Mouse (Mus musculus) intestine, embryonic 14.5 days (tissue): ENCODE data around the gene Emc9. TPM values are rescaled to one million over a fixed set of nuclear protein-coding genes. Genes with fewer than 3 reads are reported as not detected.

Source experiments
- ATAC-seq: fragments of 200-750 bp; cut with Nextera tagmentation; replicated peaks from 2 replicates; pipeline ENCODE4 v1.8.0; 2017; ENCODE audit warnings: low read depth, moderate number of reproducible peaks, moderate TSS enrichment, moderate library complexity; ENCODE audit not compliant: low FRiP score, low TSS enrichment
- DNase-seq: peaks from one replicate; pipeline ENCODE4 v3.0.0-alpha.2; 2018; ENCODE audit warnings: low spot score
- H3K27ac ChIP-seq: fragments of 300-500 bp; sonication (generic); 2 replicates; pipeline ENCODE4 v1.5.1; 2014; ENCODE audit warnings: low read depth, mild to moderate bottlenecking, control low read depth
- H3K27me3 ChIP-seq: fragments of 300-500 bp; sonication (generic); replicated peaks from 2 replicates; pipeline ENCODE4 v1.6.1; 2014; ENCODE audit warnings: low read length, control low read depth; ENCODE audit not compliant: control insufficient read depth, insufficient read depth
- H3K36me3 ChIP-seq: fragments of 300-500 bp; sonication (generic); 2 replicates; pipeline ENCODE4 v1.6.1; 2014; ENCODE audit warnings: low read length, control low read depth; ENCODE audit not compliant: control insufficient read depth, insufficient read depth
- H3K4me1 ChIP-seq: fragments of 300-500 bp; sonication (generic); replicated peaks from 2 replicates; pipeline ENCODE4 v1.6.1; 2014; ENCODE audit warnings: low read length, control low read depth, mixed read lengths; ENCODE audit not compliant: control insufficient read depth, insufficient read depth
- H3K4me2 ChIP-seq: fragments of 300-500 bp; sonication (generic); 2 replicates; pipeline ENCODE4 v1.6.1; 2014; ENCODE audit warnings: low read length
- H3K4me3 ChIP-seq: fragments of 300-500 bp; sonication (generic); 2 replicates; pipeline ENCODE4 v1.5.1; 2014; ENCODE audit warnings: low read depth, low read length, control low read depth, mixed read lengths
- H3K9ac ChIP-seq: fragments of 300-500 bp; sonication (generic); 2 replicates; pipeline ENCODE4 v1.6.1; 2014; ENCODE audit warnings: mild to moderate bottlenecking, low read length
- H3K9me3 ChIP-seq: fragments of 300-500 bp; sonication (generic); 2 replicates; pipeline ENCODE4 v1.6.1; 2016; ENCODE audit warnings: low read length, control low read depth; ENCODE audit not compliant: control insufficient read depth
- WGBS: fragments of 180-500 bp; shearing (Covaris S2); extraction: QIAGEN DNeasy Blood & Tissue Kit; methylation state at CpG from one replicate; pipeline ENCODE4 v1.1.7; 2014; 5-methylcytosine and 5-hydroxymethylcytosine counted together
- polyA plus RNA-seq: library from polyadenylated mRNA; unstranded; fragments of >200 nt; fragmentation: Nextera tagmentation; extraction: Ambion mirVana; gene quantifications from 2 replicates; pipeline ENCODE4 v1.2.1, GENCODE M21; 2014

Emc9 gene
- polyA plus RNA-seq, 1 experiment from 2014 or later, result 7.0 TPM

DNA sequence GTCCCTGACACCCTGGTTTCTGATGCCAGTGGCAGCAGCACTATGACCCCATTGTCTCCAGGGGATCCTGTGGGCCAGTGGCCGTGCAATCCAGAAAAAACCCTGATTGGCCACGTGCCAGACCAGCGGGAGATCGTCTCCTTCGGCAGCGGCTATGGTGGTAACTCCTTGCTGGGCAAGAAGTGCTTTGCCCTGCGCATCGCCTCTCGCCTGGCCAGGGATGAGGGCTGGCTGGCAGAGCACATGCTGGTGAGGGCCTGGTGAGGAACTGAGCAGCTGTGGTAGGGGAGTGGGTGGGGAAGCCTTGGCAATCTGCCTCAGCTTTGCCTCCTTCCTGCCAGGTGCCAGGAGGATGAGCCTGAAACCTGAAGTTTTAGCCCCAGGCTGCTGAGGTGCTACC is 40.8 kb downstream of the Emc9 start:
- no peaks in the 10 kb centered on the region for H3K27me3 ChIP-seq
- no peak overlapping the region for H3K4me3 ChIP-seq
- no peak for ATAC-seq
- H3K9ac ChIP-seq, result no peak overlapping the region
- H3K36me3 ChIP-seq, result peaks cover 66% of the 10 kb centered on the region
- H3K4me2 ChIP-seq, result no peak overlapping the region
- H3K9me3 ChIP-seq, result no peaks in the 10 kb centered on the region
- H3K27ac ChIP-seq, result no peak overlapping the region
- no peak for DNase-seq
- H3K4me1 ChIP-seq, result peaks cover 8% of the 10 kb centered on the region
- 80% methylated on average over 9 of the region's 9 CpGs for WGBS

- 96% methylated on average over 12 of the region's 12 CpGs for WGBS
- no peak overlapping the region for H3K4me2 ChIP-seq
- H3K9me3 ChIP-seq, result no peaks in the 10 kb centered on the region
Observed at GRCm38 (mm10) chr14:55542268-55542667, 42.8 kb downstream of the Emc9 start.

GRCm38 (mm10) chr14:55540787-55541321 is 44.2 kb downstream of the Emc9 start:
- Histone ChIP-seq H3K4me2 (peak overlapping the region; percentile 78), H3K4me1 (peaks cover 8% of the 10 kb centered on the region), H3K36me3 (peaks cover 31% of the 10 kb centered on the region), H3K27ac (peak overlapping the region; percentile 94), H3K27me3 (no peaks in the 10 kb centered on the region), H3K4me3 (peak overlapping the region; percentile 55), H3K9me3 (no peaks in the 10 kb centered on the region), H3K9ac (peak overlapping the region; percentile 63)
- 3% methylated on average over 10 of the region's 10 CpGs for WGBS
- ATAC-seq (peak; percentile 56), DNase-seq (peak; percentile 92)

More at GRCm38 (mm10) chr14:55542268-55542667, 42.8 kb downstream of the Emc9 start:
- Histone ChIP-seq H3K27me3 (no peaks in the 10 kb centered on the region), H3K4me1 (peaks cover 8% of the 10 kb centered on the region), H3K36me3 (peaks cover 46% of the 10 kb centered on the region), H3K27ac (no peak overlapping the region), H3K4me3 (no peak overlapping the region), H3K9ac (no peak overlapping the region)
- ATAC-seq, result no peak
- no peak for DNase-seq

DNA sequence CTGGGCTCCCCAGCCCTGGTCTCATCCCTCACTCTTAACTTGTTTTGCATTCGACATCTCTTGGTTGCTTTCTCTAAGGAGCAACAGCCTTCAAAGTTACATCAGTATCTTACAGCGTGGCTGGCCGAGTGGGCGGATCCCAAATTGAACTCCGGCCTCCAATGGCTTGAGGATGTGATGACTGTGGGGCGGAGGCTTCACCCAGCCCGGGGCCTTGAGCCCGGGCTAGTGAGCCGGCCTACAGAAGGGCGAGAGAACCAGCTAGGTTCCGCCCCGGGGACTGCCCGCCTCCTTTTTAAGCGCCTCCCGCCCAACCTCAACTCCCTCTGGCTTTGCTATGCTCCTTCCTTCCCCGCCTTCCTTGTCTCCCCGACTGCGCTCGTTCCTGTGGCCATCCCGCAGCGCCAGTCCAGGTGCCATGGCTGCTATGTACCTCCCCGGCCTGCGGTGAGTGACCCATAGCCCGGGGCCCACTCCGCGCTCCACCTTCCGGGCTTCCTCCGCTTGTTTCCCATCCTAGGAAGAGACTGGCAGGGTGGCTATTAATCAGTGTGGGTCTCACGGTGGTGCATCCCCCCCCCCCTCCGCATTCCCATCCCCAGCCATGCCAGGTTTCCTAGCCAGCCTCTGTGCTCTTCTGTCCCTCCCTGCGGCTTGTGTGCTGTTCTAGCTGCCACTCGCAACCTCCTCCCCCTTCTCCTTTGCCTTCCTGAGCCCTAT is 44.9 kb downstream of the Emc9 start, which contains the start of gene Pck2:
Pck2 (plus strand) TSS at position 200 of the 720 bp plus-strand sequence.
- H3K27me3 ChIP-seq, result no peaks in the 10 kb centered on the region
- H3K9ac ChIP-seq, result peak within 1 kb of the TSS; percentile 63
- H3K4me1 ChIP-seq, result peaks cover 8% of the 10 kb centered on the region
- H3K36me3 ChIP-seq, result peaks cover 25% of the 10 kb centered on the region
- H3K9me3 ChIP-seq, result no peaks in the 10 kb centered on the region
- H3K27ac ChIP-seq, result peak within 1 kb of the TSS; percentile 94
- peak within 1 kb of the TSS; percentile 78 for H3K4me2 ChIP-seq
- peak within 1 kb of the TSS; percentile 55 for H3K4me3 ChIP-seq
- WGBS, result under 1% methylated on average over 32 of the region's 32 CpGs
- DNase-seq, result peak; percentile 86
- peak; percentile 94 for ATAC-seq

GRCm38 (mm10) chr14:55536116-55536745 is 48.9 kb downstream of the Emc9 start:
- no peaks in the 10 kb centered on the region for H3K36me3 ChIP-seq
- DNase-seq (peak; percentile 63), ATAC-seq (no peak)
- H3K27ac ChIP-seq, result no peak overlapping the region
- H3K27me3 ChIP-seq, result no peaks in the 10 kb centered on the region
- H3K4me1 ChIP-seq, result peaks cover 3% of the 10 kb centered on the region
- H3K9me3 ChIP-seq, result no peaks in the 10 kb centered on the region
- no peak overlapping the region for H3K9ac ChIP-seq
- WGBS, result 49% methylated on average over 6 of the region's 6 CpGs
- H3K4me3 ChIP-seq, result no peak overlapping the region
- no peak overlapping the region for H3K4me2 ChIP-seq

Other genes with a start within 250 kb of the Emc9 start
- gene Dhrs4, start 106.5 kb downstream of the Emc9 start, polyA plus RNA-seq, result 61.0 and 72.1 TPM in 2 replicates
- gene Carmil3, start 94.7 kb downstream of the Emc9 start, polyA plus RNA-seq, result 2.5 and 3.3 TPM in 2 replicates
- 0.37 and 0.48 TPM in 2 replicates for gene Cpne6, start 74.9 kb downstream of the Emc9 start, polyA plus RNA-seq
- not detected in 2 replicates for gene Nrl, start 60.3 kb downstream of the Emc9 start, polyA plus RNA-seq
- 42.8 and 47.4 TPM in 2 replicates for gene Pck2, start 45.0 kb downstream of the Emc9 start, polyA plus RNA-seq
- gene Dcaf11, start 25.3 kb downstream of the Emc9 start, polyA plus RNA-seq, result 70.9 and 71.5 TPM in 2 replicates
- gene A730061H03Rik, start 24.9 kb downstream of the Emc9 start, polyA plus RNA-seq, result 0.64 and 0.81 TPM in 2 replicates
- 0.19 and 0.43 TPM in 2 replicates for gene Fitm1, start 9.7 kb downstream of the Emc9 start, polyA plus RNA-seq
- gene Psme1, start 7.2 kb downstream of the Emc9 start, polyA plus RNA-seq, result 200 TPM in 2 replicates
- 331 and 332 TPM in 2 replicates for gene Psme2, start 5.8 kb upstream of the Emc9 start, polyA plus RNA-seq
- 15.9 and 20.1 TPM in 2 replicates for gene Rnf31, start 6.4 kb upstream of the Emc9 start, polyA plus RNA-seq
- gene Irf9, start 18.3 kb upstream of the Emc9 start, polyA plus RNA-seq, result 8.9 and 9.1 TPM in 2 replicates
- gene Rec8, start 32.7 kb upstream of the Emc9 start, polyA plus RNA-seq, result 6.2 and 8.1 TPM in 2 replicates
- 93.6 and 95.7 TPM in 2 replicates for gene Ipo4, start 50.7 kb upstream of the Emc9 start, polyA plus RNA-seq
- gene Gm49378, start 52.6 kb upstream of the Emc9 start, polyA plus RNA-seq, result 1.6 and 1.9 TPM in 2 replicates
- 112 and 114 TPM in 2 replicates for gene Tm9sf1, start 58.5 kb upstream of the Emc9 start, polyA plus RNA-seq
- 1.7 and 1.9 TPM in 2 replicates for gene Tssk4, start 64.9 kb upstream of the Emc9 start, polyA plus RNA-seq
- gene Mdp1, start 75.2 kb upstream of the Emc9 start, polyA plus RNA-seq, result 53.8 and 58.9 TPM in 2 replicates
- 53.5 and 62.5 TPM in 2 replicates for gene Gmpr2, start 86.6 kb upstream of the Emc9 start, polyA plus RNA-seq
- 547 and 563 TPM in 2 replicates for gene Nedd8, start 86.8 kb upstream of the Emc9 start, polyA plus RNA-seq
- gene Tinf2, start 96.5 kb upstream of the Emc9 start, polyA plus RNA-seq, result 46.4 and 49.1 TPM in 2 replicates
- gene Tgm1, start 128.6 kb upstream of the Emc9 start, polyA plus RNA-seq, result 1.3 and 1.6 TPM in 2 replicates
- 29.7 and 32.7 TPM in 2 replicates for gene Rabggta, start 137.0 kb upstream of the Emc9 start, polyA plus RNA-seq
- 81.9 and 84.3 TPM in 2 replicates for gene Dhrs1, start 160.4 kb upstream of the Emc9 start, polyA plus RNA-seq
- gene Nop9, start 160.4 kb upstream of the Emc9 start, polyA plus RNA-seq, result 42.8 and 45.0 TPM in 2 replicates
- gene Cideb, start 173.2 kb upstream of the Emc9 start, polyA plus RNA-seq, result 5.4 and 8.1 TPM in 2 replicates
- gene Ltb4r2, start 176.1 kb upstream of the Emc9 start, polyA plus RNA-seq, result 0.08 and 0.65 TPM in 2 replicates
- 0.30 and 0.38 TPM in 2 replicates for gene Ltb4r1, start 180.7 kb upstream of the Emc9 start, polyA plus RNA-seq
- 5.8 and 7.2 TPM in 2 replicates for gene Adcy4, start 198.8 kb upstream of the Emc9 start, polyA plus RNA-seq
- 48.5 and 51.7 TPM in 2 replicates for gene Ripk3, start 203.6 kb upstream of the Emc9 start, polyA plus RNA-seq
- gene Nfatc4, start 237.8 kb upstream of the Emc9 start, polyA plus RNA-seq, result 34.3 and 37.4 TPM in 2 replicates